Mouse (Mus musculus) hindlimb bud, embryonic 11.5 days (tissue): ENCODE measurements around the gene Tspan33.
A peak's percentile ranks its signal among the peaks of the same experiment; 100 is the strongest.
"Not testable (repeated sequence)": the region's sequence is repeated elsewhere in the genome, so short reads cannot be mapped to it uniquely, and the experiment has no call there.

Experiments used
- DNase-seq: peaks from one replicate; pipeline ENCODE4 v3.0.0-alpha.2; 2012; ENCODE audit warnings: low read depth, low spot score; ENCODE audit errors: extremely low spot score

Gene Tspan33

GRCm38 (mm10) chr6:29751466-29752152 is 57.6 kb downstream of the Tspan33 start:
- no peak for DNase-seq

- no peak for DNase-seq
Observed at GRCm38 (mm10) chr6:29753336-29753735, 59.3 kb downstream of the Tspan33 start.

GRCm38 (mm10) chr6:29756001-29756400 is 62.0 kb downstream of the Tspan33 start:
- no peak for DNase-seq

- no peak for DNase-seq
Observed at GRCm38 (mm10) chr6:29756476-29756875, 62.5 kb downstream of the Tspan33 start.

DNA sequence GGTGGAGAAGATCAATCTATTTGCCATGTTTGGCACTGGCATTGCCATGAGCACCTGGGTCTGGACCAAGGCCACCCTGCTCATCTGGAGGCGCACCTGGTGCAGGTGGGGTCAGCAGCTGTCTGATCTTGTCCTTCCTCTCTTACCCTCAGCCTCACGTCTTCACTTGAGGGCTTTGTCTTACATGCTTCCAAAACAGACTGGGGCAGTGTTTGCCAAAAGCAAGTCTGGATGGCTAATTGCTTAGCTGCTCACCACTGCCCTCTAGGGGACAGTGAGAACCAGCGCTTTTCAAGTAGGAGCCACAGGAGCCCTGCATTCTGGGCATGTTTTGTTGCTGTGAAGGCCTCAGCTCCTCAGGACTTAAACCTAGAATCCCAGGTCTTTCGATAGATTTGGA is 64.4 kb downstream of the Tspan33 start:
- DNase-seq = peak; percentile 66

DNA sequence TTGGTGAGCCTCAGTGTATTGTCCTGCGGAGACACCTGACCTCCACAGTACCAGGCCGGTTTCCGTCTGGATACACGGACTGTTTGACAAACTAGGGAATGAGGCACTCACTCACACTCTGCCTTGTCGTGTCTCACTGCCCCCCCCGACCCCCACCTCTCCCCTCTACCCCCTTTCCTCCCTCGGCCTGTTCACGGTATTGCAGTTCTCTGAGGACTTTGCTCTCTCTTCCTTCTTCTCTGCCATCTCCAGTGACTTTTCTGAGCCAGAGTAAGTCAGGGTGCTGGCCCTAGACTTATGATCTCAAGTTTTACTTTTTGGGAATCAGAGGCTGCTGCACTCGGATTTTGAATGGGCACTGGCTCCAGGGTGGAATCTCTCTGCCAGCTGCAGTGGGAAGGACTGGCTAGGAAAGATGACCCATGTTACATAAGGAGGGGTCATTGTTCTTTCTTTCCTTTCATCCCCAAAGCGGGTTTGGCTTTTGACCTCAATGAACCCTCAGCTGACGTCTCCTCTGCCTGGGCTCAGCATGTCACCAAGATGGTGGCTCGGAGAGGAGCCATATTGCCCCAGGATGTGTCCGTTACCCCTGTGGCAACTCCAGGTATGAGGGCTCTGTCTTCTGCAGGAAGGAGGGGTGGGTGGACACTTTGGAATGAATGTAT is 65.1 kb downstream of the Tspan33 start:
- no peak for DNase-seq

DNA sequence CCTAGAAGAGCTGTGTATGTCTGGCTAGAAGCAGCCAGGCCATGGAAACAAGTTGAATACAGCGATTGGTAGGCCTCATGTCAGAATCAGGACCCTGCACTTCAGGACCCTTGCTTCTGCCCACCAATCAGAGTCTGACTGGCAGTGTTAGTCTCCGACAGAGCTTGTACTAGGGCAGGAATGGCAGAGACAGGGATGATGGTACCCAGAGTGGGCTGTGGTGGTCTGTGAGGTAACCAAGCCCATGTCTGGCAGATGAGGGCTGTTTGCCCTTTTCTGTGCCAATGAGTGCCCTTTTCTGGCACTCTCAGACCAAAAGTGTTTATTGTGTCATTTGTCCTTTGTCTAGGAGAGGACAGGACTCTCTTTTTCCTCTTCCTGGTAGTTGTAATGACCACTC is 66.4 kb downstream of the Tspan33 start:
- DNase-seq = not testable (repeated sequence)

- no peak for DNase-seq
Observed at GRCm38 (mm10) chr6:29761282-29761681, 67.3 kb downstream of the Tspan33 start.

DNA sequence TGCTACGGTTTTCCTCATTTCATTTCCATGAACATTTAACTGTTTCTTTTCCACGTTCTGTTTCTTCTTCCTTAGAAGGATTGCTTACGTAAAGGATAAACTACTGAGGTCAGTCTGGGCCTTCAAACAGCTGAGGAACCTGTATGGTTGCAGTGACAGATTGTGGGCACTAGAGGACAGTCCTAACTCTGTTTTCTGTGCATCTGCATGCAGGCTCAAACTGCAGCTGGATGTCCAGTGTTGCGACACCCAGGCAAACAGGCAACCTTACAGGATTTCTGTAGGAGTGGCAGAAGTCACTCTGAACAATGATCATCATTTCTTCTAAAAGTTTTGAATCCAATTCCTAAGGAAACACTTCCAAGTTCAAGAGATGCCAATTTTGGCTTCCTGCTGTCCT is 68.5 kb downstream of the Tspan33 start:
- no peak for DNase-seq

DNA sequence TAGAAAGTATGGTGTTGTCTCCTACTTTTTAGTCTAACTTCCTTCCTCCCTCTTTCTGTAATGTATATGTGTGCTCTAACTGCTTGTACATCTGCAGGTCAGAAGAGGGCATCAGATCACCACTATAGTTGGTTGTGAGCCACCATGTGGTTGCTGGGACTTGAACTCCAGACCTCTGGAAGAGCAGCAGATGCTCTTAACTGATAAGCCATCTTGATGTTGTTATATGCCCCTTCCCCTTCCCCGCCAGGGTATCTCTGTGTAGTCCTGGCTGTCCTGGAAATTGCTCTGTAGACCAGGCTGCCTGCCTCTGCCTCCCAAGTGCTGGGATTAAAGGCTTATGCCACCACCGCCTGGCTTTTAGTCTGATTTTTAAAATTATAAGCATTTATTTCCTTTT is 72.9 kb downstream of the Tspan33 start:
- no peak for DNase-seq
